Mouse (Mus musculus): Measurements from ENCODE around the gene Fgfr2.

DNA sequence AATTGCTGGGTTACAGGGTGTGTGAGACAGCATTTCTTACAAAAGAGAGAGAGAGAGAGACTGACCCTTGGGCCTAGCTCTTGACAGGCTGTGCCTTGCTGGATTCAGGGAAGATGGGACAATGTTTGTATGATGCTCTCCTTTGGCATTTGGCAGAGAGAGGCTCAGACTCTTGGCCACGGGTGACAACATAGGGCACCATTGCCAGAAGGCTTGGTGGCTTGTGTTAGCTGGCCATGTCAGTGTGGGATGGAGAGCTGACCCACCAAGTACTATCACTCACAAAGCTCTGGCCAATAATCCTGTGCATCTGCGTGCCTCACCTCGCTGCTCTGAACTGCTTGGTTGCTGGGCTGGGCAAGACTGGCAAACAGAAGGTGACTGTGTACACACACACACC lies 112.7 kb downstream of the Fgfr2 start:
- TF ChIP-seq CTCF (conservative IDR thresholded peaks at IDR 0.05; ENCODE audit: low read length) = no peak
- TF ChIP-seq NANOG (IDR thresholded peaks at IDR 0.05; ENCODE audit: borderline replicate concordance, low read length) = no peak
- no peak for TF ChIP-seq POU5F1 (IDR thresholded peaks at IDR 0.05; ENCODE audit: borderline replicate concordance, low read length)

Data from E14TG2a.4 (cell line).